Mouse (Mus musculus) brain, embryonic 14.5 days (tissue): Measurements from ENCODE around the gene Slc25a35.

Experiments
- CTCF ChIP-seq: fragments of 200-500 bp; IDR thresholded peaks from 2 replicates; pipeline ENCODE4 v1.5.1; 2012; ENCODE audit warnings: inconsistent platforms, mild to moderate bottlenecking, moderate library complexity, borderline replicate concordance; ENCODE audit not compliant: insufficient read depth, insufficient read length; ENCODE audit errors: extremely low read depth
- POLR2A ChIP-seq: fragments of 200-500 bp; IDR thresholded peaks from 2 replicates; pipeline ENCODE4 v1.6.1; 2012; ENCODE audit warnings: mild to moderate bottlenecking, inconsistent platforms, borderline replicate concordance; ENCODE audit not compliant: poor library complexity, insufficient read depth, insufficient read length, severe bottlenecking; ENCODE audit errors: extremely low read depth

- TF ChIP-seq CTCF (no peak), POLR2A (no peak)
Measured at GRCm38 (mm10) chr11:68975085-68975484, 7.2 kb downstream of the Slc25a35 start, which contains the start of gene Rangrf.
